Mouse (Mus musculus) brain, embryonic 14.5 days (tissue): ENCODE measurements at regions not wholly inside any gene's neighbourhood (a gene's known extent, or its start where the extent isn't known, plus 50 kb on each side); places are given as distances from the start of the nearest gene placed in this dataset.

Source experiments
- CTCF ChIP-seq: fragments of 200-500 bp; IDR thresholded peaks from 2 replicates; pipeline ENCODE4 v1.5.1; 2012; ENCODE audit warnings: inconsistent platforms, mild to moderate bottlenecking, moderate library complexity, borderline replicate concordance; ENCODE audit not compliant: insufficient read depth, insufficient read length; ENCODE audit errors: extremely low read depth
- POLR2A ChIP-seq: fragments of 200-500 bp; IDR thresholded peaks from 2 replicates; pipeline ENCODE4 v1.6.1; 2012; ENCODE audit warnings: mild to moderate bottlenecking, inconsistent platforms, borderline replicate concordance; ENCODE audit not compliant: poor library complexity, insufficient read depth, insufficient read length, severe bottlenecking; ENCODE audit errors: extremely low read depth

GRCm38 (mm10) chr16:29065097-29065785, 135.8 kb upstream of the Mb21d2 start:
- TF ChIP-seq CTCF (no peak), POLR2A (no peak)
